Mouse (Mus musculus) midbrain, embryonic 13.5 days (tissue): ENCODE measurements around the gene Gsk3a. TPM values are rescaled to one million over a fixed set of nuclear protein-coding genes. Genes with fewer than 3 reads are reported as not detected.

Experiments
- ATAC-seq: fragments of 200-750 bp; cut with Nextera tagmentation; 2 replicates; pipeline ENCODE4 v1.8.0; 2017; ENCODE audit warnings: mild to moderate bottlenecking, moderate TSS enrichment, moderate library complexity
- H3K27ac ChIP-seq: fragments of 300-500 bp; sonication (generic); 2 replicates; pipeline ENCODE4 v1.5.1; 2015; ENCODE audit warnings: inconsistent platforms, mild to moderate bottlenecking, moderate library complexity
- H3K27me3 ChIP-seq: fragments of 300-500 bp; sonication (generic); 2 replicates; pipeline ENCODE4 v1.6.1; 2015; ENCODE audit warnings: mild to moderate bottlenecking, inconsistent platforms
- H3K36me3 ChIP-seq: fragments of 300-500 bp; sonication (generic); 2 replicates; pipeline ENCODE4 v1.6.1; 2015; ENCODE audit warnings: mild to moderate bottlenecking, inconsistent platforms
- H3K4me1 ChIP-seq: fragments of 300-500 bp; sonication (generic); replicated peaks from 2 replicates; pipeline ENCODE4 v1.6.1; 2015; ENCODE audit warnings: inconsistent platforms
- H3K4me2 ChIP-seq: fragments of 300-500 bp; sonication (generic); replicated peaks from 2 replicates; pipeline ENCODE4 v1.6.1; 2015; ENCODE audit warnings: moderate library complexity, mild to moderate bottlenecking, inconsistent platforms
- H3K4me3 ChIP-seq: fragments of 300-500 bp; sonication (generic); replicated peaks from 2 replicates; pipeline ENCODE4 v1.5.1; 2015; ENCODE audit warnings: mild to moderate bottlenecking, inconsistent platforms
- H3K9ac ChIP-seq: fragments of 300-500 bp; sonication (generic); replicated peaks from 2 replicates; pipeline ENCODE4 v1.6.1; 2015; ENCODE audit warnings: mild to moderate bottlenecking, inconsistent platforms
- H3K9me3 ChIP-seq: fragments of 300-500 bp; sonication (generic); 2 replicates; pipeline ENCODE4 v1.6.1; 2016; ENCODE audit warnings: mild to moderate bottlenecking, inconsistent platforms
- WGBS: fragments of 180-500 bp; shearing (Covaris S2); methylation state at CpG from one replicate; pipeline ENCODE4 v1.1.7; 2015; 5-methylcytosine and 5-hydroxymethylcytosine counted together
- polyA plus RNA-seq: library from polyadenylated mRNA; unstranded; fragments of >200 nt; fragmentation: Nextera tagmentation; extraction: Ambion mirVana; gene quantifications from 2 replicates; pipeline ENCODE4 v1.2.1, GENCODE M21; 2015

Gsk3a gene
- polyA plus RNA-seq, 1 experiment from 2014 or later, result 15.9 TPM

- no peak overlapping the region for H3K4me3 ChIP-seq
- no peak for ATAC-seq
- no peak overlapping the region for H3K27ac ChIP-seq
- H3K4me2 ChIP-seq, result no peak overlapping the region
- 0 out of 2 replicates have a peak, but pooled peaks cover 11% of the 10 kb centered on the region for H3K36me3 ChIP-seq
- peaks cover 40% of the 10 kb centered on the region for H3K4me1 ChIP-seq
- no peaks in the 10 kb centered on the region for H3K9me3 ChIP-seq
- WGBS, result 95% methylated on average over 4 of the region's 4 CpGs
- no peak overlapping the region for H3K9ac ChIP-seq
- no peaks in the 10 kb centered on the region for H3K27me3 ChIP-seq
These were observed 5.7 kb upstream of the Gsk3a start for GRCm38 (mm10) chr7:25243361-25243760.

- Histone ChIP-seq H3K27me3 (no peaks in the 10 kb centered on the region), H3K27ac (no peak overlapping the region), H3K4me1 (peaks cover 26% of the 10 kb centered on the region), H3K9me3 (no peaks in the 10 kb centered on the region), H3K4me3 (no peak overlapping the region), H3K4me2 (no peak overlapping the region), H3K36me3 (0 out of 2 replicates have a peak, but pooled peaks cover 11% of the 10 kb centered on the region), H3K9ac (no peak overlapping the region)
- no peak for ATAC-seq
- 33% methylated on average over 2 of the region's 2 CpGs for WGBS
These were observed 3.4 kb upstream of the Gsk3a start for GRCm38 (mm10) chr7:25241062-25241461.

GRCm38 (mm10) chr7:25240631-25241030, 3.0 kb upstream of the Gsk3a start:
- 60% methylated on average over 7 of the region's 7 CpGs for WGBS
- H3K4me3 ChIP-seq, result no peak overlapping the region
- H3K9ac ChIP-seq, result no peak overlapping the region
- H3K4me1 ChIP-seq, result peaks cover 28% of the 10 kb centered on the region
- no peaks in the 10 kb centered on the region for H3K27me3 ChIP-seq
- H3K9me3 ChIP-seq, result no peaks in the 10 kb centered on the region
- 0 out of 2 replicates have a peak, but pooled peaks cover 13% of the 10 kb centered on the region for H3K36me3 ChIP-seq
- ATAC-seq, result no peak
- no peak overlapping the region for H3K4me2 ChIP-seq
- no peak overlapping the region for H3K27ac ChIP-seq

GRCm38 (mm10) chr7:25238829-25239623, 1.4 kb upstream of the Gsk3a start:
- Histone ChIP-seq H3K27ac (peak overlapping the region; percentile 85), H3K4me1 (peaks cover 41% of the 10 kb centered on the region), H3K36me3 (peaks cover 15% of the 10 kb centered on the region), H3K9ac (0 out of 2 replicates have a peak overlapping the region, but pooled peaks have one; percentile 1), H3K4me3 (peak overlapping the region; percentile 94), H3K27me3 (no peaks in the 10 kb centered on the region), H3K9me3 (no peaks in the 10 kb centered on the region), H3K4me2 (peak overlapping the region; percentile 80)
- peak; percentile 57 for ATAC-seq
- 3% methylated on average over 30 of the region's 30 CpGs for WGBS

GRCm38 (mm10) chr7:25238015-25238706, 510 bp upstream of the Gsk3a start:
- Histone ChIP-seq H3K27me3 (no peaks in the 10 kb centered on the region), H3K4me3 (peak overlapping the region; percentile 94), H3K9ac (no peak overlapping the region), H3K36me3 (peaks cover 24% of the 10 kb centered on the region), H3K27ac (peak overlapping the region; percentile 85), H3K4me1 (peaks cover 41% of the 10 kb centered on the region), H3K9me3 (no peaks in the 10 kb centered on the region), H3K4me2 (peak overlapping the region; percentile 80)
- ATAC-seq, result peak; percentile 95
- WGBS, result under 1% methylated on average over 23 of the region's 23 CpGs

GRCm38 (mm10) chr7:25235526-25235925, 2.1 kb downstream of the Gsk3a start:
- no peak for ATAC-seq
- H3K27ac ChIP-seq, result no peak overlapping the region
- H3K36me3 ChIP-seq, result peaks cover 47% of the 10 kb centered on the region
- H3K9me3 ChIP-seq, result no peaks in the 10 kb centered on the region
- 0 out of 2 replicates have a peak overlapping the region, but pooled peaks have one; percentile 80 for H3K4me2 ChIP-seq
- peaks cover 41% of the 10 kb centered on the region for H3K4me1 ChIP-seq
- WGBS, result 92% methylated on average over 5 of the region's 5 CpGs
- peak overlapping the region; percentile 99 for H3K9ac ChIP-seq
- H3K27me3 ChIP-seq, result no peaks in the 10 kb centered on the region
- no peak overlapping the region; the same call in 1 of the 2 replicates for H3K4me3 ChIP-seq

- H3K9ac ChIP-seq, result 0 out of 2 replicates have a peak overlapping the region, but pooled peaks have one; percentile 25
- H3K9me3 ChIP-seq, result no peaks in the 10 kb centered on the region
- no peak overlapping the region for H3K4me2 ChIP-seq
- H3K27me3 ChIP-seq, result no peaks in the 10 kb centered on the region
- H3K4me3 ChIP-seq, result no peak overlapping the region
- H3K4me1 ChIP-seq, result peaks cover 27% of the 10 kb centered on the region
- 92% methylated on average over 2 of the region's 2 CpGs for WGBS
- H3K36me3 ChIP-seq, result peaks cover 71% of the 10 kb centered on the region
- H3K27ac ChIP-seq, result no peak overlapping the region
- ATAC-seq, result no peak
These were observed 4.6 kb downstream of the Gsk3a start for GRCm38 (mm10) chr7:25233061-25233460.

GRCm38 (mm10) chr7:25232101-25232648, 5.5 kb downstream of the Gsk3a start:
- no peaks in the 10 kb centered on the region for H3K9me3 ChIP-seq
- H3K4me3 ChIP-seq, result no peak overlapping the region
- H3K9ac ChIP-seq, result no peak overlapping the region
- H3K27ac ChIP-seq, result no peak overlapping the region
- no peak for ATAC-seq
- peaks cover 27% of the 10 kb centered on the region for H3K4me1 ChIP-seq
- WGBS, result 61% methylated on average over 5 of the region's 5 CpGs
- no peak overlapping the region for H3K4me2 ChIP-seq
- H3K27me3 ChIP-seq, result no peaks in the 10 kb centered on the region
- H3K36me3 ChIP-seq, result peaks cover 80% of the 10 kb centered on the region

- Histone ChIP-seq H3K4me1 (peaks cover 15% of the 10 kb centered on the region), H3K4me3 (no peak overlapping the region), H3K9me3 (no peaks in the 10 kb centered on the region), H3K27me3 (no peaks in the 10 kb centered on the region), H3K27ac (no peak overlapping the region), H3K36me3 (peaks cover 93% of the 10 kb centered on the region), H3K9ac (no peak overlapping the region; the same call in 1 of the 2 replicates), H3K4me2 (no peak overlapping the region)
- 92% methylated on average over 9 of the region's 9 CpGs for WGBS
- no peak for ATAC-seq
These were observed 6.9 kb downstream of the Gsk3a start for GRCm38 (mm10) chr7:25230690-25231285.

- Histone ChIP-seq H3K9me3 (no peaks in the 10 kb centered on the region), H3K4me3 (no peak overlapping the region), H3K36me3 (peaks cover 95% of the 10 kb centered on the region), H3K27me3 (no peaks in the 10 kb centered on the region), H3K4me1 (peaks cover 3% of the 10 kb centered on the region), H3K9ac (no peak overlapping the region), H3K4me2 (no peak overlapping the region), H3K27ac (no peak overlapping the region)
- WGBS, result 100% methylated on average over 1 of the region's 1 CpGs
- no peak for ATAC-seq
These were observed 9.9 kb downstream of the Gsk3a start for GRCm38 (mm10) chr7:25227523-25228300.

GRCm38 (mm10) chr7:25222275-25222967, 15.2 kb downstream of the Gsk3a start:
- H3K4me1 ChIP-seq, result peaks cover 45% of the 10 kb centered on the region
- peak overlapping the region; percentile 64 for H3K4me3 ChIP-seq
- WGBS, result 86% methylated on average over 10 of the region's 10 CpGs
- no peak overlapping the region for H3K27ac ChIP-seq
- H3K36me3 ChIP-seq, result peaks cover 45% of the 10 kb centered on the region
- peak overlapping the region; percentile 88 for H3K4me2 ChIP-seq
- peak overlapping the region; percentile 76 for H3K9ac ChIP-seq
- no peak for ATAC-seq
- H3K9me3 ChIP-seq, result no peaks in the 10 kb centered on the region
- H3K27me3 ChIP-seq, result no peaks in the 10 kb centered on the region
